Mouse (Mus musculus) forebrain, embryonic 13.5 days (tissue): ENCODE measurements around the gene Rbp2. TPM values are rescaled to one million over a fixed set of nuclear protein-coding genes. Genes with fewer than 3 reads are reported as not detected.

Experiments
- ATAC-seq: fragments of 200-750 bp; cut with Nextera tagmentation; 2 replicates; pipeline ENCODE4 v1.8.0; 2017
- H3K27ac ChIP-seq: fragments of 300-500 bp; sonication (generic); 2 replicates; pipeline ENCODE4 v1.5.1; 2015; ENCODE audit warnings: inconsistent platforms, mild to moderate bottlenecking, moderate library complexity
- H3K27me3 ChIP-seq: fragments of 300-500 bp; sonication (generic); 2 replicates; pipeline ENCODE4 v1.6.1; 2015; ENCODE audit warnings: mild to moderate bottlenecking, inconsistent platforms
- H3K36me3 ChIP-seq: fragments of 300-500 bp; sonication (generic); 2 replicates; pipeline ENCODE4 v1.6.1; 2015; ENCODE audit warnings: mild to moderate bottlenecking, inconsistent platforms; ENCODE audit not compliant: poor library complexity, severe bottlenecking
- H3K4me1 ChIP-seq: fragments of 300-500 bp; sonication (generic); 2 replicates; pipeline ENCODE4 v1.6.1; 2015; ENCODE audit warnings: inconsistent platforms
- H3K4me2 ChIP-seq: fragments of 300-500 bp; sonication (generic); 2 replicates; pipeline ENCODE4 v1.6.1; 2015; ENCODE audit warnings: inconsistent platforms, mild to moderate bottlenecking, moderate library complexity
- H3K4me3 ChIP-seq: fragments of 300-500 bp; sonication (generic); 2 replicates; pipeline ENCODE4 v1.5.1; 2015; ENCODE audit warnings: mild to moderate bottlenecking, inconsistent platforms
- H3K9ac ChIP-seq: fragments of 300-500 bp; sonication (generic); 2 replicates; pipeline ENCODE4 v1.6.1; 2015; ENCODE audit warnings: mild to moderate bottlenecking, inconsistent platforms
- H3K9me3 ChIP-seq: fragments of 300-500 bp; sonication (generic); replicated peaks from 2 replicates; pipeline ENCODE4 v1.6.1; 2016; ENCODE audit warnings: inconsistent platforms
- WGBS: fragments of 180-500 bp; shearing (Covaris S2); methylation state at CpG from one replicate; pipeline ENCODE4 v1.1.7; 2015; 5-methylcytosine and 5-hydroxymethylcytosine counted together
- polyA plus RNA-seq: library from polyadenylated mRNA; unstranded; fragments of >200 nt; fragmentation: Nextera tagmentation; extraction: Ambion mirVana; gene quantifications from 2 replicates; pipeline ENCODE4 v1.2.1, GENCODE M21; 2015

The Rbp2 gene
- polyA plus RNA-seq, 1 experiment from 2014 or later: not detected

DNA sequence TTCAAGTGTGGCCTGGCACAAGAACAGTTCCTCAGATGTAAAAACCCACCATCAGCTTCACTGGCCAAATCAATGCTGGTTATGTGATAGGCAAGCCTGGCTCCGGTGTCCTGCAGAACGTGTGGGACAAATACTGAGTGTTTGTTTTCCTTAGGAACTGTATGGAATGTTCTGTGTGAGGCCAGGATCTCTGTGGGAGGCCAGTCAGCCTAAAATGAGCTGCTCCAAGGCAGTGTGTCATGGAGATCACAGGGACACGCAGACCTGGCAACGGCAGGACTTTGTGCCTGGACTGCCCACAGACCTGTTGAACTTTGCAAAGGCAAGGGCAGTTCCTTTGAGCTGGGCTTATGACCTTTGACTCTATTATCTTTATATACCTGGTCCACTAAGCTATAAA is 4.2 kb downstream of the Rbp2 start:
- Histone ChIP-seq H3K27ac (no peak overlapping the region), H3K27me3 (no peaks in the 10 kb centered on the region), H3K4me2 (no peak overlapping the region), H3K9ac (no peak overlapping the region), H3K4me3 (no peak overlapping the region), H3K9me3 (no peaks in the 10 kb centered on the region), H3K4me1 (no peaks in the 10 kb centered on the region), H3K36me3 (no peaks in the 10 kb centered on the region)
- 66% methylated on average over 4 of the region's 4 CpGs for WGBS
- no peak for ATAC-seq

DNA sequence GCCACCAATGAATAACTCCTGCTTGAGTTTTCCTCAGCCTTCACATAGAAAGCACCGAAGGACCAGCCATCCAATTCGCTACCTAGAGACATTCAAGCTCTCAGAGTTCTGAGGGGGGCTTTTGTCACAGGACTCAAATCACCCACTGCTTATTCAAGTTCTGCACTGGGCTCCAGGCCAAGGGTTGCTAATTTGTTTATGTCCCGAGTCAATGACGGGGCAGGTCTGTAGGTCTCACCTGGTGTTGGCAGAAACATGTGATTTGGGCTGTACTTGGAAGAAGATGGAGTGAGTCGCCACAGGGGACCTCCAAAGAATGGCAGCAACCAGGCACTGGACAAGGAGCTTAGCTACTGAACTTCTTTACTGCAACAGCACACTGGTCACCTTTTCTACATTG is 5.2 kb downstream of the Rbp2 start:
- no peak overlapping the region for H3K4me3 ChIP-seq
- H3K27me3 ChIP-seq: no peaks in the 10 kb centered on the region
- H3K4me1 ChIP-seq: no peaks in the 10 kb centered on the region
- no peak overlapping the region for H3K27ac ChIP-seq
- ATAC-seq: no peak
- no peaks in the 10 kb centered on the region for H3K36me3 ChIP-seq
- WGBS: 70% methylated on average over 5 of the region's 5 CpGs
- H3K9me3 ChIP-seq: no peaks in the 10 kb centered on the region
- no peak overlapping the region for H3K4me2 ChIP-seq
- no peak overlapping the region for H3K9ac ChIP-seq

DNA sequence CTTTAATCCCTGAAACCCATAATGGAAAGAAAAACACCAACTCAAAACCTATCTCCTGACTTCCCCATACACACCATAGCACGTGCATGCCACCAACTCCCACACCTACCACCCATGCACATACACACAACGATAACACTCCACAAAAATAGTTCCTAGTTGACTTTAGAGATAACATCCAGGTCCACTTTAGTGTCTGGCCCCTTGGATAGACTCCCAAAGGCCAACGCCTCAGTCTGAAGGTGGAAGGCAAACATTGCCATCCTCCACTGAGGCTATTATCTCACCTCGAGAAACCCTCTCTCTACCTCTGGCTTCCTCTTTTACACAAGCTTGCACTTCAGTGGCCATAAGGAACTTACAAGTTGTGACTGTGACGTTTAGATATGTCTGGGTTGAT is 6.3 kb downstream of the Rbp2 start:
- no peaks in the 10 kb centered on the region for H3K9me3 ChIP-seq
- H3K36me3 ChIP-seq: no peaks in the 10 kb centered on the region
- H3K4me2 ChIP-seq: no peak overlapping the region
- no peaks in the 10 kb centered on the region for H3K27me3 ChIP-seq
- 90% methylated on average over 5 of the region's 5 CpGs for WGBS
- no peak overlapping the region for H3K4me3 ChIP-seq
- no peak for ATAC-seq
- H3K9ac ChIP-seq: no peak overlapping the region
- H3K4me1 ChIP-seq: peaks cover 3% of the 10 kb centered on the region
- H3K27ac ChIP-seq: no peak overlapping the region

DNA sequence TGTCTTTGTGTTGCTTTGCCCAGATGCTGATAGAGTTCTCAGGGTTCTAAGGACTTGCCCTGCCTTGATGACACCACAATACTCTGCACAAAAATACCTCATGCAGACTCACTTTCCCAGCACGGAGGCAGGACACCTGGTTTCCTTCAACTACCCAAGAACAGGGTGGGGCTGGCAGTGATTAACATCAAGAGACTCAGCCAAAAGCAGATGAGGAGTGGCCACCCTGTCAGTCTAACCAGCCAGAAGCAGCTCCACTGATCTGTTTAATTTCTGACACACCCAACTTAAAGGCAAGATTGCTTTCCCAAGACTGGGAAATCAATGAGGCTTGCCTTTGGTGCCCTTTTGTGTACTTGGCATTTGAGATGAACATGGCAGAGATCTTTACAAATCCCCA is 6.9 kb downstream of the Rbp2 start:
- Histone ChIP-seq H3K9me3 (no peaks in the 10 kb centered on the region), H3K4me1 (peaks cover 9% of the 10 kb centered on the region), H3K4me2 (no peak overlapping the region), H3K27ac (no peak overlapping the region), H3K27me3 (no peaks in the 10 kb centered on the region), H3K36me3 (no peaks in the 10 kb centered on the region), H3K9ac (no peak overlapping the region), H3K4me3 (no peak overlapping the region)
- 87% methylated on average over 1 of the region's 1 CpGs for WGBS
- ATAC-seq: no peak

DNA sequence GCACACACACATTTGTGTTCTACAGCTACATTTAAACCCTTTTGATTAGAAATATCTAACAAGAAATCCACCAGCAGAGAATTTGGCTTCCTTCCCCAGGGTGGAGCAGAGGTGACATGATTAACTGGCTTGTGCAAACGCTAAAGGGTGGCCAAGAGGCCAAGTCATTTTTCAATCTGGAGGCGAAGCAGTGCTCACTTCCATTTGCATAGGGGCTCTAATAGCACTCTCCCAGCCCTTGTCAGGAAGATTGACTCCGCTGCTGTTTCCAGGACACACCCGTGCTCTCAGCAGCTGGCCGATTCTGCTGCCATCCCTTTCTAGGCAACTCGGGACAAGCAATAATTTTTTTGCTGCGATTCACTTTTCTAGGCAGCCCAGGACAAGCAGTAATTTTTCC is 11.2 kb downstream of the Rbp2 start:
- no peak overlapping the region for H3K4me3 ChIP-seq
- H3K9ac ChIP-seq: no peak overlapping the region
- no peaks in the 10 kb centered on the region for H3K36me3 ChIP-seq
- no peak for ATAC-seq
- H3K4me1 ChIP-seq: peaks cover 25% of the 10 kb centered on the region
- WGBS: 55% methylated on average over 7 of the region's 7 CpGs
- H3K27me3 ChIP-seq: no peaks in the 10 kb centered on the region
- H3K4me2 ChIP-seq: no peak overlapping the region
- no peak overlapping the region for H3K27ac ChIP-seq
- H3K9me3 ChIP-seq: no peaks in the 10 kb centered on the region

DNA sequence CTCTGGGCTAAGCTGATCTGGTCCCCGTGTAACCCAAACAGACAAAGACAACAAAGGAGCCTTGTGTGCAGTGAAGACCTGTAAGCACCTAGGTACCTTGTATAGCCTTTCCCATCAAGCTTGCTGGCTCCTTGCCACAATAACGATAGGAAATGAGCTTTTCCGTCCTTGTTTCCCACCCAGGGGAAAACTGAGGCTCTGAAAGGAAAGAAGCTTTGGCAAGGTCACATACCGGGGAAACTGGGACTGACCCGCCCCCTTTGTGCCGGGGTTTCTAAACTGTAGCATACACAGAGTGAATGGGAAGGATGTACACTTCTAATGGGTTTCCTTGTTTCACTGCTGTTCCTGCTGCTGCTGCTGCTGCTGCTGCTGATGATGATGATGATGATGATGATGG is 12.1 kb downstream of the Rbp2 start:
- Histone ChIP-seq H3K9ac (no peak overlapping the region), H3K4me2 (no peak overlapping the region), H3K27ac (no peak overlapping the region), H3K4me3 (no peak overlapping the region), H3K4me1 (peaks cover 25% of the 10 kb centered on the region), H3K36me3 (no peaks in the 10 kb centered on the region), H3K27me3 (no peaks in the 10 kb centered on the region), H3K9me3 (no peaks in the 10 kb centered on the region)
- WGBS: 44% methylated on average over 6 of the region's 6 CpGs
- no peak for ATAC-seq

DNA sequence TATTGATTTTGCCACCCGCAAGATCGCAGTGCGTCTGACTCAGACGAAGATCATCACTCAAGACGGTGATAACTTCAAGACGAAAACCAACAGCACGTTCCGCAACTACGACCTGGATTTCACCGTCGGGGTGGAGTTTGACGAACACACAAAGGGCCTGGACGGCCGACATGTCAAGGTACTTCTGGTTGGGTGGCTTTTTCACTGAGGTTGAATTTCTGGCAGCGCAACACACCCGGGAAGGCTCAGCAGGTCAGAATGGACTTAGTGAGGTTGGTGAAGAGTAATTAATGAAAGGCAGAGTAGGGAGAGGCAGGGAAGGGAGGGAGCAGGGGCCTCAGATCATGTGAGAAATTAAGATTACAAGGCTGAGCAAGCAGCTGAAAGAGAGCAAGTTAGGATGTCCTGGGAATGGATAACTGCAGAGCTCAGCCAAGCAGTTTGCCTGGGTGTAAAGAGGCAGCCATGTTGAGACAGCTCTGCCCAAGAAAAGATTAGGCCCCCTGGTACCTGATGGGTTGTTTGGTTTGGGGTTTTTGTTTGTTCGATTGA is 12.9 kb downstream of the Rbp2 start:
- no peaks in the 10 kb centered on the region for H3K36me3 ChIP-seq
- H3K27ac ChIP-seq: no peak overlapping the region
- no peaks in the 10 kb centered on the region for H3K27me3 ChIP-seq
- H3K4me1 ChIP-seq: peaks cover 25% of the 10 kb centered on the region
- no peak overlapping the region for H3K9ac ChIP-seq
- 83% methylated on average over 17 of the region's 17 CpGs for WGBS
- H3K9me3 ChIP-seq: no peaks in the 10 kb centered on the region
- H3K4me3 ChIP-seq: no peak overlapping the region
- ATAC-seq: no peak
- H3K4me2 ChIP-seq: no peak overlapping the region

DNA sequence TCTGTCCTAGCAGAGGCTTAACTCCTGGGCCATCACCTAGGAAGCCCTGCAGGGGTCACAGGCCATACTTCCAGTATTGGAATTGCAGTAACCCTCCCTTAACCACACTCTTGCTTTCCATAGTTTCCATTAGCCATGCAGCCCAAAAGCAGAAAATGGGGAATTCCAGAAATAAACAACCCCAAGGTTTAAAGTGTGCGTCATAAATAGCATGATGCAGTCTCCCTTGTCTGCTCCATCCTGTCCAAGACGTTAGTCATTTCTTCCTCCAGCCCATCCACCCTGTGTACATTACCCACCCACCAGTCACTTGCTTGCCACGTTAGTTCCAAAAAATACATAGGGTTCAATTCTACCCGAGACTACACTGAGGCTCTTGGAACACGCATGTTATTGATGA is 13.7 kb downstream of the Rbp2 start:
- Histone ChIP-seq H3K9ac (no peak overlapping the region), H3K4me2 (no peak overlapping the region), H3K4me1 (peaks cover 25% of the 10 kb centered on the region), H3K27ac (no peak overlapping the region), H3K36me3 (no peaks in the 10 kb centered on the region), H3K27me3 (no peaks in the 10 kb centered on the region), H3K4me3 (no peak overlapping the region), H3K9me3 (no peaks in the 10 kb centered on the region)
- no peak for ATAC-seq
- WGBS: 93% methylated on average over 5 of the region's 5 CpGs

DNA sequence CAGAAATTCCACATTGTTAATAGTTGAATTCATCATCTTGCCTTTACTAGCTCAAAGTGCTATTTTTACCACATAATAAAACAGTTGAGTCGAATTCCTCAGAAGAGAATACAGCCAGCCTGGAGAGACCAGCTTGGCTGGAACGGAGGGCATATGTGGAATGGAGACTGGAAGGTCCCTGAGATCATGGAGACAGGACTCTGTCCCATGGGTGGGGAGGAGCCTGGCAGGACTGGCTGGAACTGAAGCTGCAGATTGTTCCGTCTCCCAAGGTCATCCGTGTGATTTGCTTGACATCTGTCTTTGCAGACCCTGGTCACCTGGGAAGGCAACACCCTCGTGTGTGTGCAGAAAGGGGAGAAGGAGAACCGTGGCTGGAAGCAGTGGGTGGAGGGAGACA is 21.6 kb downstream of the Rbp2 start:
- no peak overlapping the region for H3K27ac ChIP-seq
- H3K4me2 ChIP-seq: no peak overlapping the region
- 85% methylated on average over 6 of the region's 6 CpGs for WGBS

DNA sequence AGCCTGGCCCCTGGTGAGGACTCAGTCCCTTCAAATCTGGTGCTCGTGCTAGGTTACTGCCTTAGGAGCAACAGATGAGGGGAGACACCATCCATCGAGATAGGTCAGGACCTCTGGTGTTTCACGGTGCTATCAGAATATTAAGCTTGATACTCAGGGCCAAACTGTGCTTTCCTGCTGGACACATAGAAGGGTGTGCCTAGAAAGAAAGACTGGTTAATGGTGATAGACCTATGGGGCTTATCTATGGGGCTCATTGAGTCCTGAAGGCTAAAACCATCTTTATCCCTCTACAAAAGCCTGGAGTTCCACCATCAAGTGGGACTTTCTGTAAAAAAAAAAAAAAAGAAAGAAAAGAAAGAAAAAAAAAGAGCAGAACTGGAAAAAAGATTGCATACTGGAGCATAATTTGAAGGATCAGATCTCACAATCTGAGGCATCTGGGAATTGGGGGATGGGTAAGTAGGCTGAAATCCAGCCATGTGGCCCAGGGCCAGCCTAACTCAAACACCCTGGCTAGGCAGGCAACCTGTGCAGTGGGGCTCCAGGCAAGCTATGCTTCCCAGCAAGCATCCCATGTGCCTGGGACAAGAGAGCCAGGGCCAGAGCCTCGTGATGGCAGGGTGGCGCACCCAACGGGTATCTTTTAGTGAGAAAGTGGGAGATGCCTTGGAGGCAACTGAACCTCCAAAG is 24.6 kb downstream of the Rbp2 start:
- no peak for ATAC-seq
- H3K27ac ChIP-seq: no peak overlapping the region
- H3K27me3 ChIP-seq: 0 out of 2 replicates have a peak, but pooled peaks cover 2% of the 10 kb centered on the region
- H3K9ac ChIP-seq: no peak overlapping the region
- no peak overlapping the region for H3K4me3 ChIP-seq
- H3K9me3 ChIP-seq: no peaks in the 10 kb centered on the region
- 92% methylated on average over 6 of the region's 6 CpGs for WGBS
- no peak overlapping the region for H3K4me2 ChIP-seq
- no peaks in the 10 kb centered on the region for H3K36me3 ChIP-seq
- H3K4me1 ChIP-seq: no peaks in the 10 kb centered on the region

More for the DNA sequence above, 21.6 kb downstream of the Rbp2 start:
- no peak for ATAC-seq
- Histone ChIP-seq H3K9ac (no peak overlapping the region; the same call in 1 of the 2 replicates), H3K4me1 (no peaks in the 10 kb centered on the region), H3K36me3 (no peaks in the 10 kb centered on the region), H3K4me3 (no peak overlapping the region), H3K27me3 (no peaks in the 10 kb centered on the region), H3K9me3 (no peaks in the 10 kb centered on the region)

DNA sequence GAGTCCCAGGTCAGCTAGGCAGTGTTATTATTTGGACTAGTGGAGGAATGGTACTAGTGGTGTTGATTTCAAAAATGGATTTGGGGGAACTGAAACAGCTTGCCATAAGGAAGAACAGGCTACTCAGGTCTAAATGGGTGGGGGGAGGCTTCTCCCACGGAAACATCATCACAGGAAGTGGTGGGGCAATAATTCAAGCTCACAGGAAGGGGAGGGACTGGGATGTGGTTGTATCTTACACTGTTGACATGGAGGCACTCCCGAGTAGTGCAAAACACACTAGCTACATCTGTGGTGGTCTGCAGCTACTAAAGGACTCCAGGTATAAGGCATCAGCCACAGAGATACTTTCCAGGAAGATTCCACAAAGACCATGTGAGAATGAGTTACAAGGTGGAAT is 38.0 kb downstream of the Rbp2 start:
- no peak overlapping the region for H3K4me3 ChIP-seq
- H3K9ac ChIP-seq: no peak overlapping the region
- ATAC-seq: no peak
- peak overlapping the region; percentile 90 for H3K27ac ChIP-seq
- no peaks in the 10 kb centered on the region for H3K36me3 ChIP-seq
- H3K4me2 ChIP-seq: peak overlapping the region; percentile 39; the same call in 1 of the 2 replicates
- H3K27me3 ChIP-seq: no peaks in the 10 kb centered on the region
- H3K9me3 ChIP-seq: no peaks in the 10 kb centered on the region
- H3K4me1 ChIP-seq: peaks cover 46% of the 10 kb centered on the region
- 69% methylated on average over 2 of the region's 2 CpGs for WGBS

DNA sequence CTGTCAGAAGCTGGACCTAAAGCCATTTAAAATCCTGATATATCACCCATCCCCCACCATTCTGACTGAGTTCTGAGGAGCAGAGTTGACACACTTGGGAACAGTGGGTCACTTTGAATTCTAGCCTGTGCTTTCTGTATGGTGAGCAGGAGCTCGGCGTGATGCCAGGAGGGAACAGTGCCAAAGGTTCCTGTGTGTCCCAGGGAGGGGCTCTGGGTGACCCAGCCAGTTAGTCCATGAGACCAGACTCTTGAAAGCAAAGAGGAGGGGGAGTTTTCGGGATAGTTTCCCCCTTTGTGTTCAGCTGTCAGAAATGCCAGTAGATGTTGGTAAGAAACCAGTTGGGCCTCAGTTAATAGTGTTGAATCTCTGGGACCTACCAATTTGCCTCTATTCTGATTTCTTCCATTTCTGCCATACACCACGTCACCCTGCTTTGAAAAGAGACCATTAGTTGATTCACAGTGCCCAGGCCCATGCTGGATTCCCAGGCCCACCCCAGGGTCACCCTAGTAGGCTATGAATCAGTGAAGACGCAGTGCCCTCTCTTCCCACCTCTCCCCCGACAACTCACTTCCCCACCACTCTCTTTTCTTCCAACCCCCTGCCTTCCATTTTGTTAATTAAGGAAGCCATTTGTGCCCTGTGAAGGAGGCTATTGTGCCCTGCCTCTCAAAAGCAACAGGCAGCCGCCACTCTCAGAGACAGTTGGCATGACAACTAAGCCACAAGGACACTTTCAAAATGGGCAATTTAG is 39.0 kb downstream of the Rbp2 start:
- Histone ChIP-seq H3K9me3 (no peaks in the 10 kb centered on the region), H3K4me1 (peaks cover 46% of the 10 kb centered on the region), H3K4me2 (peak overlapping the region; percentile 39), H3K9ac (no peak overlapping the region), H3K27me3 (no peaks in the 10 kb centered on the region), H3K27ac (peak overlapping the region; percentile 90), H3K36me3 (no peaks in the 10 kb centered on the region), H3K4me3 (no peak overlapping the region)
- WGBS: 8% methylated on average over 7 of the region's 7 CpGs
- ATAC-seq: peak; percentile 93
